10 mouse cellular contexts compared by ENCODE assay signal in genomic region chr9:54323456-54323855, GRCm38 (mm10). TPM values are rescaled to one million over a fixed set of nuclear protein-coding genes. Genes with fewer than 3 reads are reported as not detected.
A peak's percentile ranks its signal among the peaks of the same experiment; 100 is the strongest.
DNase-seq lines count a peak whose midpoint lies in the region; ATAC-seq lines count a peak whose summit lies in the region.
"Had no signal": no experiment of that assay in that cellular context is flagged by ENCODE, and none has a peak within 500 bp of the region (broad histone marks: within the 10 kb centered on the region; RNA-seq: fewer than 3 reads in every experiment).

No protein-coding gene starts in this region.

- H3K4me3 ChIP-seq in heart, embryonic 10.5 days = no peak overlapping the region
- H3K4me3 ChIP-seq in midbrain, embryonic 12.5 days = no peak overlapping the region
- no peak overlapping the region for H3K4me3 ChIP-seq in midbrain, embryonic 16.5 days (ENCODE audit: low read depth, low read length)

- WGBS in heart, embryonic 10.5 days = 35% methylated on average over 8 of the region's 8 CpGs
- WGBS in midbrain, embryonic 12.5 days = 44% methylated on average over 8 of the region's 8 CpGs
- WGBS in midbrain, embryonic 16.5 days = 45% methylated on average over 8 of the region's 8 CpGs

- H3K9ac ChIP-seq in midbrain, embryonic 12.5 days (replicated peaks) = no peak overlapping the region
- no peak overlapping the region for H3K9ac ChIP-seq in midbrain, embryonic 16.5 days (ENCODE audit: low read depth, low read length)

- H3K4me1 ChIP-seq in heart, embryonic 10.5 days = no peaks in the 10 kb centered on the region
- no peaks in the 10 kb centered on the region for H3K4me1 ChIP-seq in midbrain, embryonic 12.5 days
- no peaks in the 10 kb centered on the region for H3K4me1 ChIP-seq in midbrain, embryonic 16.5 days (ENCODE audit: control insufficient read depth, insufficient read depth, low read length)

- ATAC-seq in midbrain, embryonic 12.5 days (ENCODE audit: low FRiP score, low read depth) = 0 out of 2 replicates have a peak, but pooled peaks have one; percentile 30
- no peak for ATAC-seq in midbrain, embryonic 16.5 days
- ATAC-seq: inflammation-experienced regulatory T-cells, adult 6 months had no signal

- peak; percentile 6 to 25 for DNase-seq in heart, postnatal 10 days
- no peak for DNase-seq in heart, embryonic 10.5 days (ENCODE audit: low spot score)
- peak; percentile 51 for DNase-seq in embryo, embryonic 11 days
- no peak for DNase-seq in urinary bladder, adult 18-20 months (ENCODE audit: low spot score in 2 of 2)
- DNase-seq in urinary bladder, postnatal 10 days (ENCODE audit: low spot score) = no peak
- DNase-seq: cerebellum, adult 9-11 months had no signal

- no peaks in the 10 kb centered on the region for H3K9me3 ChIP-seq in heart, embryonic 10.5 days
- H3K9me3 ChIP-seq in midbrain, embryonic 12.5 days = no peaks in the 10 kb centered on the region
- H3K9me3 ChIP-seq in midbrain, embryonic 16.5 days (replicated peaks; ENCODE audit: control insufficient read depth, low read length, poor library complexity, severe bottlenecking) = no peaks in the 10 kb centered on the region

- H3K36me3 ChIP-seq in heart, embryonic 10.5 days = no peaks in the 10 kb centered on the region
- H3K36me3 ChIP-seq in midbrain, embryonic 12.5 days = no peaks in the 10 kb centered on the region
- H3K36me3 ChIP-seq in midbrain, embryonic 16.5 days (ENCODE audit: control insufficient read depth, insufficient read depth, low read length) = no peaks in the 10 kb centered on the region

- H3K4me2 ChIP-seq in midbrain, embryonic 12.5 days (replicated peaks) = no peak overlapping the region
- H3K4me2 ChIP-seq in midbrain, embryonic 16.5 days (ENCODE audit: low read length) = no peak overlapping the region

- peaks cover 4% of the 10 kb centered on the region; the same call in 1 of the 2 replicates for H3K27me3 ChIP-seq in heart, embryonic 10.5 days (ENCODE audit: insufficient read depth, poor library complexity, severe bottlenecking)
- H3K27me3 ChIP-seq in midbrain, embryonic 12.5 days = no peaks in the 10 kb centered on the region
- no peaks in the 10 kb centered on the region for H3K27me3 ChIP-seq in midbrain, embryonic 16.5 days (ENCODE audit: control insufficient read depth, insufficient read depth, low read depth, low read length)

- no peak overlapping the region for H3K27ac ChIP-seq in heart, embryonic 10.5 days
- no peak overlapping the region for H3K27ac ChIP-seq in midbrain, embryonic 12.5 days (replicated peaks)
- no peak overlapping the region for H3K27ac ChIP-seq in midbrain, embryonic 16.5 days (ENCODE audit: low read length)

- intact Hi-C loops in heart, postnatal 10 days (cut with DNase I) = loop anchor here (2.0 to 5.0 kb wide), 3 partner anchors 143 to 331 kb away; no protein-coding TSS in a partner anchor

RNA-seq across cellular contexts. Expression of gene Gldn, which starts 37.2 kb away (rescaled TPM):
- total RNA-seq in heart, postnatal 10 days (2021) = under 1 TPM; 0.10 to 0.24 TPM
- 0.10 TPM in 1 of 2 replicates, not detected in the other for polyA plus RNA-seq in heart, embryonic 10.5 days (2016; fragmentation: Nextera tagmentation; extraction: Ambion mirVana)
- polyA plus RNA-seq in midbrain, embryonic 12.5 days (2016; fragmentation: Nextera tagmentation; extraction: Ambion mirVana) = 0.07 and 0.08 TPM in 2 replicates
- 0.26 and 0.31 TPM in 2 replicates for polyA plus RNA-seq in midbrain, embryonic 16.5 days (2015; fragmentation: Nextera tagmentation; extraction: Ambion mirVana)
- total RNA-seq: monocyte, adult 5-6 weeks had no signal
- polyA plus RNA-seq: inflammation-experienced regulatory T-cells, adult 6 months had no signal

RNA-seq across cellular contexts. Expression of gene Cyp19a1, which starts 55.5 kb away (rescaled TPM):
- total RNA-seq in heart, postnatal 10 days (2021) = not detected
- not detected in 2 replicates for polyA plus RNA-seq in heart, embryonic 10.5 days (2016; fragmentation: Nextera tagmentation; extraction: Ambion mirVana)
- not detected in 2 replicates for polyA plus RNA-seq in midbrain, embryonic 12.5 days (2016; fragmentation: Nextera tagmentation; extraction: Ambion mirVana)
- 0.35 and 0.62 TPM in 2 replicates for polyA plus RNA-seq in midbrain, embryonic 16.5 days (2015; fragmentation: Nextera tagmentation; extraction: Ambion mirVana)
- total RNA-seq: monocyte, adult 5-6 weeks had no signal
- polyA plus RNA-seq: inflammation-experienced regulatory T-cells, adult 6 months had no signal

Comparison
In these comparisons a context has a peak if more than half of its experiments do, and no peak if none do; other contexts are left out.
1. DNase-seq: peak in heart, postnatal 10 days (2 of 2) and embryo, embryonic 11 days (single experiment); none in heart, embryonic 10.5 days (single experiment), urinary bladder, adult 18-20 months (0 of 2) and urinary bladder, postnatal 10 days (single experiment).